Mouse (Mus musculus): ENCODE results near the gene Ptges.
"Not testable (repeated sequence)": the region's sequence is repeated elsewhere in the genome, so short reads cannot be mapped to it uniquely, and the experiment has no call there.

The Ptges gene

GRCm38 (mm10) chr2:30929483-30930045, at the start of gene Ptges:
TSS of gene Ptges (minus strand) at chr2:30929863.
- peak; percentile 87 for DNase-seq (ENCODE audit: low spot score in 2 of 2)

DNA sequence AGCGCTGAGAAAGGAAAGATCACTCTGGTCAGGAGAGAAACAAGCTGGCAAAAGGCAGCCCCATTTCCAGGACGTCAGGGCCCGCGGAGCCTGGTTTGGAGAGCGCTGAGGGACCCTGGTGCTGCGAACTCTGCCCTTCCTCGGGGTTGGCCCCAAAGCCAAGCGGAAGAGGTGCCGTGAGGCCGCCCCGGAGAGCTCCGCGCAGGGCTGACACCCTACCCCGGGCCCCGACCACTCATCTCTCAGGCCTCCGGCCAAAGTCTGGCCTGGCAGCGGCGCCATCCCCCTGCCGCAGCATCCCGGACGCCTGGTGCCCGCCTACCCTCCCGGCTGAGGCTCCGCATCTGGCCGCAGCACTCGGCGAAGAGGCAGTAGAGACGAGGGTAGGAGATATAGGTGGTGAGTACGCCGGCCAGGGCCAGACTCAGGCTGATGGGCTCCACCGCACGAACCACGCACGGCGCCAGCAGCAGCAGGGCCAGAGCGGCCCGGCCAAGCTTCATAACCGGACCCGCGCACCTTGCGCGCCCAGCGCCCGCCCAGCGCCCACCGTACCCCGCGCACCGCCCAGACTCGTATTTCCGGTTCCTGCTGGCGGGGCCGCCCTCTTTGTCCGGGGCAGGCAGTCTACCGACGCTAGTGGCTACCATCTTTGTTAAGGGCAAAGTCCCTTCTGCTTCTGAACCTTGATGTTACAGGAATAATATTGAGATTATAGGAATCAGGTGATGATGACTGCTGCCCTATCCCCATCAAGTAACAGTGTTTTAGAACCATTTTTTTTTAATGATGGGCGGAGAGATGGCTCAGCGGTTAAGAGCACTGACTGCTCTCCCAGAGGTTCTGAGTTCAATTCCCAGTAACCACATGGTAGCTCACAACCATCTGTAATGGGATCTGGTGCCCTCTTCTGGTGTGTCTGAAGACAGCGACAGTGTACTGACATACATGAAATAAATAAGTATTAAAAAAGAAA, 38.0 kb upstream of the Ptges start, which contains the start of gene Tor1a:
Gene Tor1a, minus strand, starts transcription at position 582 of the 976 bp plus-strand sequence.
- peak; percentile 95 for DNase-seq (ENCODE audit: low spot score in 2 of 2)

GRCm38 (mm10) chr2:30966826-30967225, 37.2 kb upstream of the Ptges start:
- DNase-seq (ENCODE audit: low spot score in 2 of 2): peak in 1 of 2 experiments; percentile 17

DNA sequence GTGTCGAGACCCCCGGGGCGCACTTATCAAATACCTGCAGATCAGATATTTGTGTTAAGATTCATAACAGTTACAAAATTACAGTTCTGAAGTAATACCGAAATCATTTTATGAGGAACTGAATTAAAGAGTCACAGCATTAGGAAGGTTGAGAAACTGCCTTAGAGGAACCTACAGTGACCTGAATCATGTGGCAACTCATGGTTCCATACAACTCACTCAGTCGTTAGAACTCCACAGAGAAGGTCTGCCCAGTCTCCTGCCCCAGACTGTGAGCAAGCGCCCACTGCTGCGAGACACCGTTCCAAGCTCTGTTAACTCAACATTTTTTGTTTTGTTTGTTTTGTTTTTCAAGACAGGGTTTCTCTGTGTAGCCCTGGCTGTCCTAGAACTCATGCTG, 36.0 kb upstream of the Ptges start:
- DNase-seq (ENCODE audit: low spot score in 2 of 2): peak in 1 of 2 experiments; percentile 18

- DNase-seq (ENCODE audit: low spot score in 2 of 2): no peak
Observed at GRCm38 (mm10) chr2:30962570-30963254, 33.0 kb upstream of the Ptges start.

GRCm38 (mm10) chr2:30959856-30960255, 30.2 kb upstream of the Ptges start:
- DNase-seq (ENCODE audit: low spot score in 2 of 2): no peak

DNA sequence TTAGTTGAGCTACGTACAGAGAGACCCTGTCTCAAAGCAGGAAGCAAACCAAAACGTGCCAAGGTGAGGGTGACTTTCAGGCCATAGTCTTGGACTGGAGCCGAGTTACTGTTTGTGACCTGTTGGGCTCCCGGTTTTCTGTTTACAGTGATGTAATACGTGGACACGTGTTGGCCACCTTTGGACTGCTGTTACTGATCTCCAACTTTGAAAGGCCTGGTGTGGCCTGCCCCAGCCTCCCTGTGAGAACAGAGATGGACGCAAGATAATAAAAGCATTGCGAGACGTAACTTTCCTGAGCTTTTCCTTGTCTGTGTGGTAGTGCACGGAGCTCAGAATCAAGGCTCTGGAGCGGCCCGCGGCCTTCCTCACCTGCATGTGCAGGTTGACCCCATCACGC, 29.1 kb upstream of the Ptges start:
- DNase-seq (ENCODE audit: low spot score in 2 of 2): no peak

DNA sequence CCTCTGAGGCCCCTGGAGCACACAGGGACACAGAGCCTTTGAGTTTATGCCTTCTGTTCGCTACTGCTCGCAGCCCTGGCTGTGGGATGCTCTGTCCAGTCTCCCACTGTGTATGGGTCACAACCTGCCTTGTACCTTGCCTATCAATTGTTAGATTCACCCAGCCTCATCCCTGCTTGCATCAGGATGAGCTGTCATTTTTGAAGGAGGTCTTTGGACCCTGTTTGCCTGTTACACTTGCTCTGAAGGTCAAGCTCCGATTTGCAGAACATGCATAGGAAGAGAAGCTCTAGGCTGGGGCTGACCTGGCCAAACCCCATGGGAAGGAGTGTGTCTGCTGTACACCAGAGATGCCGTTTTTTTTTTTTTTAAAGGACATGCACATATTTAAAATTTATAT, 27.8 kb upstream of the Ptges start:
- DNase-seq (ENCODE audit: low spot score in 2 of 2): no peak

DNA sequence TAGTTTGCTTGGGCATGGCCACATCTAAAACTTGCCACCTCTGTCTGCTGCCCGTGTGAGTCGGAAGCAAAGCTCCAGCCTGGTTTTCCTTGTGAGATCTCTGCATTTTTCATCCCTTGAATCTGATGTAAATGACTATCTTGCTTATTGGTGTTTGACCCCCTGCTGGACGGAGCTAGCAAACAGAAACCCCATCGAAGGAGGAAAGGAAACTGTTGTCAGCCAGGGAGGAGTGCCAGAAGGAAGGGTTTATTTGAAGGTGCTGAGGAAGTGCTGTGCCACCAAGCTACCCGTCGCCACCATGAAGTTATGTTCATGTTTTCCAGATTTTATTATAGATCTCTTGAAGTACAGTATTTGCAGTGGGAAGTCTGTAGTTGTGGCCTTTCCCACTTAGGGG, 25.1 kb upstream of the Ptges start:
- DNase-seq (ENCODE audit: low spot score in 2 of 2): no peak

GRCm38 (mm10) chr2:30952824-30953490, 23.3 kb upstream of the Ptges start, which contains the start of gene Tor1b:
TSS of gene Tor1b (plus strand) at chr2:30952959.
- DNase-seq (ENCODE audit: low spot score in 2 of 2): peak; percentile 94

DNA sequence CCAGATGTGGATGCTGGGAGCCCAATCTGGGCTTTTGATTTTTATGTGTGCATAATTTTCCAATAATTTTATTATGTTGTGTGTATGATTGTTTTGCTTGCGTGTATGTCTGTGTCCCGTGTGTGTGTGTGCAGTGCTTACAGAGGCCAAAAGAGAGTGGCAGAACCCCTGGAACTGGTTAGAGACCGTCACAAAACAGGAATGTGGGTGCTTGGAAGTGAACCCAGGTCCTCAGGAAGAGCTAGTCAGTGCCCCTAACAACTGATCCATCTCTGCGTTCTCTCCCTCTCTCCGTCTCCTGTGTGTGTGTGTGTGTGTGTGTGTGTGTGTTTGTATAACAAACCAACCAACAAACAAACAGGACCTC, 22.8 kb upstream of the Ptges start:
- no peak for DNase-seq (ENCODE audit: low spot score in 2 of 2)

- peak; percentile 66 to 73 for DNase-seq (ENCODE audit: low spot score in 2 of 2)
Observed at GRCm38 (mm10) chr2:30942603-30943011, 12.9 kb upstream of the Ptges start.

DNA sequence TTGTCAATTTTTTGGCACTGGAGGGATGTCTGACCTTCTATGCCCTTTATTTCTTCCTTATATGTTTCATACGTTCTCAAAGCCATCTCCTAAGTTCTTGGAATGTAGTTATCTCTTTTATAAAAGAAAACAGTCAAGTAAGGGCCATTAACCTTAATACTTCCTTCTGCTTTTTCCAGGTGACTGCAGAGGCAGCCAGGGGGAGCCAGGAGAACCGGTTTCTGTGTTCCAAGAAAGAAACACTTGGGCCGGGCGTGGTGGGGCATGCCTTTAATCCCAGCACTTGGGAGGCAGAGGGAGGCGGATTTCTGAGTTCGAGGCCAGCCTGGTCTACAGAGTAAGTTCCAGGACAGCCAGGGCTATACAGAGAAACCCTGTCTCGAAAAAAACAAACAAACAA, 12.5 kb upstream of the Ptges start:
- DNase-seq (ENCODE audit: low spot score in 2 of 2): not testable (repeated sequence)

GRCm38 (mm10) chr2:30941586-30941985, 11.9 kb upstream of the Ptges start:
- no peak for DNase-seq (ENCODE audit: low spot score in 2 of 2)

- DNase-seq (ENCODE audit: low spot score in 2 of 2): no peak
Observed at GRCm38 (mm10) chr2:30938574-30938991, 8.9 kb upstream of the Ptges start.

DNA sequence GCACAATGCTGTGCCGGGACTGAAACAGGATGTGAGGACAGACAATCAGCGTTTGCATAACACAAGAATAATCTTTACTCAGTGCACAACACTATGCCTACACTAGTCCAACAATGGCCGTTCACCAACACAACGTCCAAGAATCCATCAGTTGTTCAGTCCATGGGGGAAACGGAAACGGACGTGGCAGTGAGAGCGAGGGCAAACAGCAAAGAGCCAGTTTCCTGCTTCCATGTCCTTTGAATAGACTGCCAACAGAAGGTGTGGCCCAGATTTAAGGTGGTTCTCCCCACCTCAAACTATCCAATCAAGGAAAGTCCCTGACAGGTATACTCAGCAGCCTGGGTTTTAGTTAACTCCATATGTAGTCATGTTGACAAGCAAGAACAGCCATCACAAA, 8.1 kb upstream of the Ptges start:
- no peak for DNase-seq (ENCODE audit: low spot score in 2 of 2)

DNA sequence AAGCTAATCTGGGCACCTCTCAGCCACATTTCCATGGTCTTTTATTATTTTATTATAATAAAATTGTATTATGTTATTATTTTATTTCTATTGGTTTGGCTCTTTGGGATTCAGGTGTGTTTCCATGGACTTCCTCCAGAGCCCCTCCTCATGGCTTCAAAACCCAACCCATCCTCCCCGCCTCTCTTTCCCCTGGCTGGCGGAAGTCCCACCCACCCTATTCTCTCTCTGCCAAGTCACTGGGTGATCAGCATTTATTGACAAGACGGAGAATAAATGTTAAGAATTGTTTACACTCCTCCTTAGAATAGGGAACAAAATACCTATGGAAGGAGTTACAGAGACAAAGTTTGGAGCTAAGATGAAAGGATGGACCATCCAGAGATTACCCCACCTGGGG, 7.1 kb upstream of the Ptges start:
- no peak for DNase-seq (ENCODE audit: low spot score in 2 of 2)

DNA sequence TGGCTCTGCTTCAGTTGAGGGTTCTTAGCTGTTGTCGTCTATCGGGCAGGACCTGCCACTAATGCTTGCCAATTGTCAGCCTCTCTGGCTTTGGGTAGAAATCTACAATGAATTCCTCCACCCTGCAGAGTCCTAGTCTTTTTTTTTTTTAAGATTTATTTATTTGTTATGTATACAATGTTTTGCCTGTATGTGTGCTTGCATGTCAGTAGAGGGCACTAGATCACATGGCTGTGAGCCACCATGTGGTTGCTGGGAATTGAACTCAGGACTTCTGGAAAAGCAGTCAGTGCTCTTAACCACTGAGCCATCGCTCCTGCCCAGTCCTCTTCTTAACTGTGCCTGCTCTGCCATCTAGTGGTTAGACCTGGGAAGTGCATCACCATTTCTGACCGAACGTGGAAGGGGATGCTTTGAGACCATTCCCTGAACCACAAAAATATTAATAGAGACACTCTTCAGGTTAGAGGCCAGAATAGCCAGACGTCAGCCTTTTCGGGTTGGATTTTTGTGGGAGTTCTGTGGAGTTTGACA, 4.3 kb upstream of the Ptges start:
- peak; percentile 76 to 85 for DNase-seq (ENCODE audit: low spot score in 2 of 2)

DNA sequence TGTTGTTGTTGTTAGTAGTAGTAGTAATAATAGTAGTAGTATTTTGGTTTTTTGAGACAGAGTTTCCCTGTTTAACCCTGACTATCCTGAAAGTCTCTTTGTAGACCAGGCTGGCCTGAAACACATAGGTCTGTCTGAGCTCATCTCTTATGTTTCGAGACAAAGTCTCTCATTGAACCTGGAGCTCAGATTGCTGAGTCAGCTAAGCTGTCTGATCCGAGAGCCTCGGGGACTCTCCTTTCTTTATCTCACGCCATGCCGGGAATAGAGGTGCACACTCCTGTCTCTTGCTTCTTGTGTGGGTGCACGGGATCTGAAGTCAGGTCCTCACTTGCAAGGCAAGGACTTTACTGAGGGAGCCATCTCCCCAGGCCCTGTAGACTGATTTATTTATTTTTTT, 3.4 kb upstream of the Ptges start:
- no peak for DNase-seq (ENCODE audit: low spot score in 2 of 2)

GRCm38 (mm10) chr2:30931922-30932321, 2.3 kb upstream of the Ptges start:
- no peak for DNase-seq (ENCODE audit: low spot score in 2 of 2)

DNA sequence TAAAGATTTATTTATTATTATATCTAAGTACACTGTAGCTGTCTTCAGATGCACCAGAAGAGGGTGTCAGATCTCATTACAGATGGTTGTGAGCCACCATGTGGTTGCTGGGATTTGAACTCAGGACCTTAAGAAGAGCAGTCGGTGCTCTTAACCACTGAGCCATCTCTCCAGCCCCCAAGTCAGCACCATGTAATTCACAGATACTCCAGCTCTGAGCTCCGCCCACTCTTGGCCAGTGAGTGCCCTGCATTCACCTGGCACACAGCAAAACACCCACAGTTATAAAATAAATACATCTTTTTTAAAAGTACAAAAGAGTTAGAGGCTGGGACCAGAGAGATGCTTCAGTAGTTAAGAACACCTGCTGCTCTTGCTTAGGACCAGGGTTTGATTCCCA, 1.2 kb upstream of the Ptges start:
- not testable (repeated sequence) for DNase-seq (ENCODE audit: low spot score in 2 of 2)

Data from right cerebral cortex, postnatal 10 days (tissue).